Mouse (Mus musculus): Measurements from ENCODE around the gene Adamts4. TPM values are rescaled to one million over a fixed set of nuclear protein-coding genes. Genes with fewer than 3 reads are reported as not detected.
A peak's percentile ranks its signal among the peaks of the same experiment; 100 is the strongest.

Adamts4 gene
- polyA plus RNA-seq, 2 experiments, result 8.6 to 10.1 TPM

- ATAC-seq (ENCODE audit: low FRiP score, low read depth) (peak; percentile 35; the same call in 1 of the 2 replicates), DNase-seq (ENCODE audit: low spot score) (no peak)
- H3K4me3 ChIP-seq (replicated peaks; ENCODE audit: low read length), result peak overlapping the region; percentile 88
- no peaks in the 10 kb centered on the region for H3K9me3 ChIP-seq (ENCODE audit: control insufficient read depth, low read length)
- H3K36me3 ChIP-seq (ENCODE audit: control insufficient read depth, insufficient read depth, low read length), result peaks cover 32% of the 10 kb centered on the region
- H3K4me1 ChIP-seq (ENCODE audit: control insufficient read depth, insufficient read depth, low read length), result peaks cover 13% of the 10 kb centered on the region
- H3K9ac ChIP-seq (ENCODE audit: low read depth, low read length, severe bottlenecking), result peak overlapping the region; percentile 77
- no peak for TF ChIP-seq POLR2A (IDR thresholded peaks at IDR 0.05; ENCODE audit: borderline replicate concordance, extremely low read depth, insufficient read depth, insufficient read length)
- no peak overlapping the region for H3K27ac ChIP-seq (replicated peaks; ENCODE audit: low read depth, low read length)
- H3K4me2 ChIP-seq (replicated peaks; ENCODE audit: low read depth, low read length, severe bottlenecking), result peak overlapping the region; percentile 96
- 5% methylated on average over 19 of the region's 19 CpGs for WGBS
- H3K27me3 ChIP-seq (ENCODE audit: control insufficient read depth, insufficient read depth, low read length), result no peaks in the 10 kb centered on the region
These were observed 20.3 kb downstream of the Adamts4 start for GRCm38 (mm10) chr1:171270573-171270900.

- peaks cover 13% of the 10 kb centered on the region for H3K4me1 ChIP-seq (ENCODE audit: control insufficient read depth, insufficient read depth, low read length)
- ATAC-seq (ENCODE audit: low FRiP score, low read depth) (no peak), DNase-seq (ENCODE audit: low spot score) (no peak)
- no peaks in the 10 kb centered on the region for H3K9me3 ChIP-seq (ENCODE audit: control insufficient read depth, low read length)
- peaks cover 39% of the 10 kb centered on the region for H3K36me3 ChIP-seq (ENCODE audit: control insufficient read depth, insufficient read depth, low read length)
- TF ChIP-seq POLR2A (IDR thresholded peaks at IDR 0.05; ENCODE audit: borderline replicate concordance, extremely low read depth, insufficient read depth, insufficient read length), result no peak
- H3K4me2 ChIP-seq (replicated peaks; ENCODE audit: low read depth, low read length, severe bottlenecking), result peak overlapping the region; percentile 96
- H3K4me3 ChIP-seq (replicated peaks; ENCODE audit: low read length), result peak overlapping the region; percentile 88
- H3K27ac ChIP-seq (replicated peaks; ENCODE audit: low read depth, low read length), result no peak overlapping the region
- no peaks in the 10 kb centered on the region for H3K27me3 ChIP-seq (ENCODE audit: control insufficient read depth, insufficient read depth, low read length)
- peak overlapping the region; percentile 77 for H3K9ac ChIP-seq (ENCODE audit: low read depth, low read length, severe bottlenecking)
- WGBS, result 51% methylated on average over 9 of the region's 9 CpGs
These were observed 21.0 kb downstream of the Adamts4 start for GRCm38 (mm10) chr1:171271196-171271595.

- no peak overlapping the region for H3K9ac ChIP-seq (ENCODE audit: low read depth, low read length, severe bottlenecking)
- TF ChIP-seq POLR2A (IDR thresholded peaks at IDR 0.05; ENCODE audit: borderline replicate concordance, extremely low read depth, insufficient read depth, insufficient read length), result no peak
- 68% methylated on average over 10 of the region's 10 CpGs for WGBS
- no peaks in the 10 kb centered on the region for H3K27me3 ChIP-seq (ENCODE audit: control insufficient read depth, insufficient read depth, low read length)
- H3K4me2 ChIP-seq (replicated peaks; ENCODE audit: low read depth, low read length, severe bottlenecking), result no peak overlapping the region; the same call in 1 of the 2 replicates
- H3K4me1 ChIP-seq (ENCODE audit: control insufficient read depth, insufficient read depth, low read length), result peaks cover 13% of the 10 kb centered on the region
- H3K9me3 ChIP-seq (ENCODE audit: control insufficient read depth, low read length), result no peaks in the 10 kb centered on the region
- peaks cover 43% of the 10 kb centered on the region for H3K36me3 ChIP-seq (ENCODE audit: control insufficient read depth, insufficient read depth, low read length)
- H3K4me3 ChIP-seq (replicated peaks; ENCODE audit: low read length), result no peak overlapping the region; the same call in 1 of the 2 replicates
- ATAC-seq (ENCODE audit: low FRiP score, low read depth), result no peak
- H3K27ac ChIP-seq (replicated peaks; ENCODE audit: low read depth, low read length), result no peak overlapping the region
- no peak for DNase-seq (ENCODE audit: low spot score)
These were observed 21.4 kb downstream of the Adamts4 start for GRCm38 (mm10) chr1:171271622-171272021.

GRCm38 (mm10) chr1:171272086-171272485 is 21.9 kb downstream of the Adamts4 start:
- DNase-seq (ENCODE audit: low spot score), result no peak
- WGBS, result 95% methylated on average over 3 of the region's 3 CpGs
- peaks cover 48% of the 10 kb centered on the region for H3K36me3 ChIP-seq (ENCODE audit: control insufficient read depth, insufficient read depth, low read length)
- no peak overlapping the region for H3K27ac ChIP-seq (replicated peaks; ENCODE audit: low read depth, low read length)
- no peaks in the 10 kb centered on the region for H3K27me3 ChIP-seq (ENCODE audit: control insufficient read depth, insufficient read depth, low read length)
- peaks cover 13% of the 10 kb centered on the region for H3K4me1 ChIP-seq (ENCODE audit: control insufficient read depth, insufficient read depth, low read length)
- no peak overlapping the region for H3K9ac ChIP-seq (ENCODE audit: low read depth, low read length, severe bottlenecking)
- TF ChIP-seq POLR2A (IDR thresholded peaks at IDR 0.05; ENCODE audit: borderline replicate concordance, extremely low read depth, insufficient read depth, insufficient read length), result no peak
- H3K4me2 ChIP-seq (replicated peaks; ENCODE audit: low read depth, low read length, severe bottlenecking), result no peak overlapping the region
- ATAC-seq (ENCODE audit: low FRiP score, low read depth), result no peak
- H3K9me3 ChIP-seq (ENCODE audit: control insufficient read depth, low read length), result no peaks in the 10 kb centered on the region
- H3K4me3 ChIP-seq (replicated peaks; ENCODE audit: low read length), result no peak overlapping the region

- no peak overlapping the region for H3K4me3 ChIP-seq (replicated peaks; ENCODE audit: low read length)
- no peaks in the 10 kb centered on the region for H3K27me3 ChIP-seq (ENCODE audit: control insufficient read depth, insufficient read depth, low read length)
- DNase-seq (ENCODE audit: low spot score), result no peak
- H3K36me3 ChIP-seq (ENCODE audit: control insufficient read depth, insufficient read depth, low read length), result peaks cover 69% of the 10 kb centered on the region
- H3K4me1 ChIP-seq (ENCODE audit: control insufficient read depth, insufficient read depth, low read length), result peaks cover 13% of the 10 kb centered on the region
- no peak overlapping the region for H3K4me2 ChIP-seq (replicated peaks; ENCODE audit: low read depth, low read length, severe bottlenecking)
- H3K9me3 ChIP-seq (ENCODE audit: control insufficient read depth, low read length), result no peaks in the 10 kb centered on the region
- H3K27ac ChIP-seq (replicated peaks; ENCODE audit: low read depth, low read length), result no peak overlapping the region
- no peak for TF ChIP-seq POLR2A (IDR thresholded peaks at IDR 0.05; ENCODE audit: borderline replicate concordance, extremely low read depth, insufficient read depth, insufficient read length)
- 93% methylated on average over 12 of the region's 12 CpGs for WGBS
- ATAC-seq (ENCODE audit: low FRiP score, low read depth), result no peak
- H3K9ac ChIP-seq (ENCODE audit: low read depth, low read length, severe bottlenecking), result no peak overlapping the region
These were observed 23.9 kb downstream of the Adamts4 start for GRCm38 (mm10) chr1:171274171-171274570.

All from limb, embryonic 14.5 days (tissue).